Comparison of ENCODE assay signal across 13 mouse cellular contexts in genomic region chr4:44316270-44316809, GRCm38 (mm10). TPM values are rescaled to one million over a fixed set of nuclear protein-coding genes. Genes with fewer than 3 reads are reported as not detected.
DNase-seq lines count a peak whose midpoint lies in the region.
"Had no signal": no experiment of that assay in that cellular context is flagged by ENCODE, and none has a peak within 500 bp of the region (broad histone marks: within the 10 kb centered on the region; RNA-seq: fewer than 3 reads in every experiment).

No protein-coding gene starts in this region.

- peak; percentile 64 for DNase-seq in CD4-positive helper T cell, adult 2 months (ENCODE audit: low read depth, low spot score)
- DNase-seq in CD4-positive, CD25-positive, alpha-beta regulatory T cell, adult 2 months (ENCODE audit: low read depth, low spot score), result peak; percentile 56
- peak; percentile 9 for DNase-seq in ZHBTc4 (ENCODE audit: low read depth, low spot score)
- DNase-seq in naive thymus-derived CD4-positive, alpha-beta T cell, adult 2 months (ENCODE audit: low read depth), result peak; percentile 43
- no peak for DNase-seq in cerebellum, postnatal 10 days
- no peak for DNase-seq in adrenal gland, postnatal 36 days
- DNase-seq: adrenal gland, postnatal 14 days; cerebellum, adult 18-20 months; cerebellum, adult 9-11 months; gastrocnemius, adult 2 months; gastrocnemius, postnatal 36 days; heart, postnatal 10 days; heart, postnatal 4 days had no signal

RNA-seq across cellular contexts. Expression of gene Melk, which starts 15.7 kb away (rescaled TPM):
- total RNA-seq in adrenal gland, postnatal 36 days (2021), result 1 to 10 TPM; 1.7 to 1.8 TPM
- total RNA-seq: gastrocnemius, adult 2 months had no signal

Comparison
In these comparisons a context has a peak if more than half of its experiments do, and no peak if none do; other contexts are left out.
1. DNase-seq: peak in CD4-positive helper T cell, adult 2 months (single experiment), CD4-positive, CD25-positive, alpha-beta regulatory T cell, adult 2 months (single experiment), ZHBTc4 (single experiment) and naive thymus-derived CD4-positive, alpha-beta T cell, adult 2 months (single experiment); none in cerebellum, postnatal 10 days (0 of 2) and adrenal gland, postnatal 36 days (0 of 2).